Mouse (Mus musculus): ENCODE measurements around the gene Aplp1.

Gene Aplp1

DNA sequence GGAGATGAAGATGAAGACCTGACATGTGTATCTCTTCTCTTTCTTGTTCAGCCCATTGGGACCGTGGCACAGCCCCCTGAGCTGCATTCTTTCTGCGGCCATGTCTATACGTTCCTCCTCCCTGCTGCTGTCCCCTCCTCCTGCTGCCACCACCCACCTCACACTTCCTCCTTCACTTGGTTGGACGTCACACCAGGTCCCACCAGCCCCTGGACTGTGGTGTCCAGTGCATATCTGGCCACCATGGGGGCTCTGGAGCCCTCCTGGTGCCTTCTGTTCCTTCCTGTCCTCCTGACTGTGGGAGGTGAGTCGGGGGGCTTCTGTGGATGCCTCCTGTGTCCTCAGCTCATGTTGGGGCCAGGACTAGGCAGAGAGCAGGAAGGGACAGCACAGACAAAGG lies 31.7 kb downstream of the Aplp1 start, which contains the start of gene Tyrobp:
Gene Tyrobp (plus strand): TSS at position 165 of the 400 bp plus-strand sequence.
- in situ Hi-C loops (cut with MboI, MseI) = loop anchor here in 1 of 2 experiments (25.0 kb wide), 1 partner anchor 1601 kb away; the partner anchor contains the start of gene Hnrnpl

DNA sequence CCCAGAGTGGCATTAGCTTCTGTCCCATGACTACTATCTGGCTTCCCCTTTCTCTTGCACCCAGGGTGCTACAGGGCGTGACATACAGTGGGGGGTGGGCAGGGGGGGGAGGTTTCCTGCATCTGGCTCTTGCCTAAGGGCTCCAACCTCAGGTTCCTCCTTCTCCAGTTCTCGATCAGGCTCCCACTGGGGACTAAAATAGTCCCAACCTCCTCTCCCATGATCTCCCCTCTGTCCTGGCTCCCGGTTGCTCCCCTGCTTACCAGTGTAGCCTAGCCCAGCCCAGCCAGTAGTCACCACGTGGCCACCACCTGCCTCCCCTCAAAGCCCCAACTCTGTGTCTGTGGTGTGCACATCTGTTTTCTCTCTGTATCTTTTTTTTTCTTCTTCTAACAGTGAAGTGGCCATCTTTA lies 32.6 kb downstream of the Aplp1 start:
- in situ Hi-C loops (cut with MboI, MseI) = loop anchor here in 1 of 2 experiments (25.0 kb wide), 1 partner anchor 1600 kb away; the partner anchor contains the start of gene Hnrnpl

DNA sequence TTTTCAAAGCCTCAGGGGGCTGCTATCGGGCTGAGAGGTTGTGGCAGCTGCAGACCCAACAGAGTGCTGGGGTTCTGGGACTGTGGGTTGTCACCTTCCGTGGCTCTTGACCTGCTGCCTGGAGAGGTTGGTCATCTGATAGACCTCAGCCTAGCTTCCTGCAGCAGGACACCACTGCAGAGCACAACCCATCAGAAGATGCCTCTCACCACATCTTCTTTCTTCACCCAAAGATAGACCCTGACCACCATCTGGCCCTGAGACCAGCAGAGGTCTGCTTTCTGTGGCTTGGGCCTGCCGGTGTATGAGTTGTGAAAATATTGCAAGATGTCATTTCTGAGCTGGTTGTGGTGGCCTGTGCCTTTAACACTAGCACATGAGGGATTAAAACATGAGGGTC lies 34.3 kb downstream of the Aplp1 start:
- in situ Hi-C loops (cut with MboI, MseI) = loop anchor here in 1 of 2 experiments (25.0 kb wide), 1 partner anchor 1599 kb away; the partner anchor contains the start of gene Hnrnpl

DNA sequence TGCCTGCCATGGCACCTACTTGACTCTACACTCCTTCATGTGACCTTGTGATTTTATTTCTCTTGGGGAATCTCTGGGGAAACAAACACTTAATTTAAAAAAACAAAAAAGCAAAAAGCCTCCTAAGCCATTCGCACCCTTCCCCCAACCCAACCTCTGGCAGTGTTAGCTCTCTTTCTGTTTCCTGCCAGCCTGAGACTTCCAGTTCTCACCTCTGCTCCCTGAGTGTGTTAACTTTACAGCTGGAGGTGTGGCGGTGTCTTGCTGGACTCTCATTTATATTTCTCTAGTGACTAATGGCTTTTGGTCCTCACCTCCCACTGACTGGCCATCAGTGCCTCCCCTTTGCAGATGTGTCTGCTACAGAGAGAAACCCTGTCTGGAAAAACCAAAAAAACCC lies 35.5 kb downstream of the Aplp1 start:
- in situ Hi-C loops (cut with MboI, MseI) = loop anchor here in 1 of 2 experiments (25.0 kb wide), 1 partner anchor 1597 kb away; the partner anchor contains the start of gene Hnrnpl

DNA sequence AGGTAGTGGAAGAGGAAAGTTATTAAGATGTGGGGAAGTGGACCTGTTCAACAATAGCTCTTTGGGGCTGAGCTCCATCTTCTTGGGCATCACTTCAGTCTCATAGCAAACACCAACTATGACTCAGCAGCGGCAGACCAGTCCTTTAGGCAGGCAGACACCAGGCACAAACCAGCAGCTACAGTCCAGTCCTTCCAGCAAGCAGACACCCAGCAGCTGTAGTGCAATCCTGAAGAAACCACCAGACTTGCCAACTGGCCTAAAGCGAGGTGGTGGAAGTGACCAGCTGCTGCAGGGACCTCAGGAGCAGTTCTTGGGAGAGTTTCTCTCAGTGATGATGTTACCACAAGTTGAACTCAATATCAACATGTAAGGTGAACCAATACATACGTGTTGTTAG lies 36.7 kb downstream of the Aplp1 start:
- in situ Hi-C loops (cut with MboI, MseI) = loop anchor here in 1 of 2 experiments (25.0 kb wide), 1 partner anchor 1596 kb away; the partner anchor contains the start of gene Hnrnpl

DNA sequence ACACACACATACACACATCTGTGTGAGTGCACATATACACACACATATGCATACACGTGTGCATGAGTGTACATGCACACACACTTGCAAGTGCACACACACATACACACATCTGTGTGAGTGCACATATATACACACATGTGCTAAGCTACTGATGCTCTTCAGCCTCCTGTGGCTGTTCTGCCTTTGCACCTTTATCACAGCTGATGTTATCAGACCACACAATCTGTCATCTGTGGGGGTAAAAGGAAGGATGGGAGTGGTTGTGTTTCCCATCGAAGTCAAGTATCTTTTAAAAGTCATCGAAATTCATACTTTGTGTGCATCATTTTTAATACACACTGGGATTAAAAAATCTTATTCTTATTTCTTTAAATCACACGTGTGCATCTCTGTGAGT lies 43.0 kb downstream of the Aplp1 start:
- in situ Hi-C loops (cut with MboI, MseI) = loop anchor here in 1 of 2 experiments (25.0 kb wide), 1 partner anchor 1590 kb away; the partner anchor contains the start of gene Hnrnpl

DNA sequence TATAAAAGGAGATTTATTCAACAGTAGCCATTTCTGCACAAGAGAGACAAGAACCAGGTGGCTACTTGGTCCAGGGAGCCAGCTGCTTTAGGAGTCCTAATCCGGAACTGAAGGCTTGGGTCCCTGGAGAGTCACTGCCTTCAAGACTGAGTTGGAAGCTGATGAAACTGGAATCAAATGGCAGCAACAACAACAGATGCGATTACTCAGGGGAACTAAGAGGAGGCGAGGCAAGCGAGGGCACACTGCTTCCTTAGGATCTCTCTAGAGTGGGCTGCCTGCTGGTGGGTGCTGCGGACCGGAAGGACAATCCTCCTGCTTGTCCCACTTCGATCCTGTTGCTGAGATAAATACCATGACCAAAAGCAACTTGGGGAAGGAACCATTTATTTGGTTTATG lies 45.7 kb downstream of the Aplp1 start:
- in situ Hi-C loops (cut with MboI, MseI) = loop anchor here in 1 of 2 experiments (25.0 kb wide), 1 partner anchor 1587 kb away; the partner anchor contains the start of gene Hnrnpl

DNA sequence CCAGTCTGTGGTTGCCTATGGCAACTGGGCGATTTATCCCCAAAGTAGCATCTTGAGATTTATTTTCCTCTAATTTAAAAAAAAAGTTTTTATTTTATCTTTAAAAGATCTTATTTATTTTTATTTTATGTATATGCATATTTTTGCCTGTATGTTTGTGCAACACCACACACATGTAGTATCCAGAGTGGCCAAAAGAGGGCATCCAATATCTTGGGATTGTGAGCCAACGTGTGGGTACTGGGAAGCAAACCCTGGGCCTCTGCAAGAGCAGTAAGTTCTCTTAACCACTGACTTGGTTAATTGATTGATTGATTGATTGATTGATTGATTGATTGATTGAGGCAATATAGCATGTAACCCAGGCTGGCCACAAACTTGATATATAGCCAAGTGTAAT lies 50.5 kb downstream of the Aplp1 start:
- in situ Hi-C loops (cut with MboI, MseI) = no loop called here

DNA sequence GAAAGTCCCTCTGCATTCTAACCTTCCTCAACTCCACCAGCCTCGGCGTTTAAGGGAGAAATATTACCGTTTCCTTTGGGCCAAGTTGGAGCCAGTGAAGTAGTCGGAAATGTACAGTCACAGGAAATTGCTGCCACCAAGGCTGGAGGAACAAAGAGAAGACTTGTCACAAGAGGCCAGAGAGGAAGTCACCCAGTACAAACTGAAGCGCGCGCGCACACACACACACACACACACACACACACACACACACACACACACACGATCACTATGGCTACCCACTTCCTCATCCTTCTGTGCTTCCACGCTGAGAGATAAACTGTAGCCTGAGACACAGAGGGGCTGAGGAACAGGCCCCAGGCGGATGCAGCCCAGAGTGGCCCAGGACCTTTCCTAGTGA lies 51.0 kb downstream of the Aplp1 start:
- in situ Hi-C loops (cut with MboI, MseI) = no loop called here

DNA sequence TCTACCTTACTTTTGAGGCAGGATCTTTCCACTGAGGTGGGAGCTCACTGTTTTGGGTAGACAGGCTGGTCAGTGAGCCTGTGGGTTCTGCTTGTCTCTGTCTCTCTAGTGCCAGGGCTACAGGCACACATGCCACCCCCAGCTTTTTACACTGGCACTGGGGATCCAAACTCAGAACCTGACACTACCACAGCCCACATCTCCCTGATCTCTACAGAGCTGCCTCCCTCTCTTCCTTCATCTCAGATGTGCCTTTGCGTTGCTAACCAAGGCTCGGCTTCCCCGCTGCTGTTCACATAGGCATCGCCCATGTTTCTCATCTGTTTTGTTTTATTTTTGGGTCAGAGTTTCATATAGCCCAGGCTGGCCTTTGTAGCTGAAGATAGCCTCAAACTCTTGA lies 51.7 kb downstream of the Aplp1 start:
- in situ Hi-C loops (cut with MboI, MseI) = no loop called here

DNA sequence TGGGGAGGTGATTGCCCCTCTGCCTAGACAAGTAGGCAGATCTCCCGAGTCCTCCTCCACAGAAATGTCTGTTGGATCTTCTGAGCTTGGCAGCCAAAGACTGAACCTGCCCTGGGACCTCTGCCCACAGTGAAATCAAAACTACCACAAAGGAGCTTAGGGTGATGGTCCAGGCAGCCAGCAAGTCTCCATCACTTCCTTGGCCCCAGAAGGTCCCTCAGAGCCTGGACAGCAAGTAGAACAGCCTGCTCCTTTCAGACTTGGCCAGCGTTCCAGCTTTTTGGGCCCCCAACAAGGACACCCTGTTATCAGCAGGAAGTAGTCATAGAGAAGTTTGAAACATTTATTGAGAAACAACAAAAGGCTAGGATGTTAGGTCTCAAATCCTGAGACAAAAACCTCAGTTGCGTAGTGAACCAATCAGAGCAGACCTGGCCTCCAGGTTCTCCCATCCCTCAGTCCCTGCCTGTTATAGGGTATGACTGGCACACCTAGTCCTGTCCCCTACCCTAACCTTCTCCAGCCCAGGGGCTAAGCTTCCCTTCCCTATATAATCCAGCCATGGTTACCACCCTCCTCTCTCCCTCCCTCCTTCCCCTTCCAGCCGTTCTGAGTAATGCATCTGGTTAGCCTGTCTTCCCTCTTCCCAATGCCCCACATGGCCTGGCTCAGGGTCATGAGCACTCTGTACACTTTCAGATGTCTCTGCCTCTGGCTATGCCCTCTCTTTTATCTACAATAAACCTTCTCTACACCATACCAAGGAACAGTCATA lies 52.4 kb downstream of the Aplp1 start:
- in situ Hi-C loops (cut with MboI, MseI) = no loop called here
